Mouse (Mus musculus): ENCODE results near the gene 4430402I18Rik. TPM values are rescaled to one million over a fixed set of nuclear protein-coding genes. Genes with fewer than 3 reads are reported as not detected.

4430402I18Rik gene
- polyA plus RNA-seq, 1 experiment = 0.09 TPM

GRCm38 (mm10) chr19:28903536-28904119, 64.0 kb downstream of the 4430402I18Rik start:
- Histone ChIP-seq H3K4me3 (ENCODE audit: extremely low read depth, insufficient read depth, insufficient read length) (no peak overlapping the region), H3K36me3 (ENCODE audit: control insufficient read depth, insufficient read depth, low read length) (no peaks in the 10 kb centered on the region), H3K27ac (ENCODE audit: insufficient read depth, low read length) (no peak overlapping the region), H3K27me3 (ENCODE audit: control insufficient read depth, insufficient read depth, low read length) (no peaks in the 10 kb centered on the region), H3K4me1 (ENCODE audit: control insufficient read depth, insufficient read depth, insufficient read length) (no peaks in the 10 kb centered on the region)
- TF ChIP-seq POLR2A (IDR thresholded peaks at IDR 0.05; ENCODE audit: low read depth, low read length) (no peak), CTCF (IDR thresholded peaks at IDR 0.05; ENCODE audit: extremely low read depth, insufficient read depth, insufficient read length, insufficient replicate concordance) (no peak)
- 87% methylated on average over 8 of the region's 8 CpGs for WGBS
- DNase-seq (ENCODE audit: low read depth in 1 of 2, low spot score in 2 of 2) = no peak

GRCm38 (mm10) chr19:28902806-28903205, 64.8 kb downstream of the 4430402I18Rik start:
- Histone ChIP-seq H3K4me1 (ENCODE audit: control insufficient read depth, insufficient read depth, insufficient read length) (no peaks in the 10 kb centered on the region), H3K27ac (ENCODE audit: insufficient read depth, low read length) (no peak overlapping the region), H3K27me3 (ENCODE audit: control insufficient read depth, insufficient read depth, low read length) (no peaks in the 10 kb centered on the region), H3K36me3 (ENCODE audit: control insufficient read depth, insufficient read depth, low read length) (no peaks in the 10 kb centered on the region), H3K4me3 (ENCODE audit: extremely low read depth, insufficient read depth, insufficient read length) (no peak overlapping the region)
- no peak for DNase-seq (ENCODE audit: low read depth in 1 of 2, low spot score in 2 of 2)
- WGBS = 94% methylated on average over 4 of the region's 4 CpGs
- TF ChIP-seq POLR2A (IDR thresholded peaks at IDR 0.05; ENCODE audit: low read depth, low read length) (no peak), CTCF (IDR thresholded peaks at IDR 0.05; ENCODE audit: extremely low read depth, insufficient read depth, insufficient read length, insufficient replicate concordance) (no peak)

DNA sequence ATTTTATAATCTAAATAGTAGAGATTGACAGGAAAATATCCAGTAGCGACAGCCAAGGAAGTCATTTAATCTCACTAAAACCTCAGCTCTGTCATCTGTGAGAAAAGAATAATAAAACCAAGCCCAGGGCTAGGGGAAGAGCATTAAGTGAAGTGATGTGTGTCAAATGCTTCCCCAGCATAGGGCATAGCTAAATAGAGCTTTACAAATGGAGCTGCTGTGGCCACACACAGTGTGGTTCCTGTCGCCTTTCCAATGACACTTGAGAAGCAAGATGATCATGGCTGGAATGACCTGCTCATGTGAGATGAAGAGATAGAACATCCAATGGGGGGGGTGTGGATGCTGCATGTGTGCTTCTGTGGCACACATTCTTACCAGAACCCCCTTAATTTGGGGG, 65.5 kb downstream of the 4430402I18Rik start:
- H3K27me3 ChIP-seq (ENCODE audit: control insufficient read depth, insufficient read depth, low read length) = no peaks in the 10 kb centered on the region
- no peaks in the 10 kb centered on the region for H3K36me3 ChIP-seq (ENCODE audit: control insufficient read depth, insufficient read depth, low read length)
- 85% methylated on average over 2 of the region's 2 CpGs for WGBS
- H3K27ac ChIP-seq (ENCODE audit: insufficient read depth, low read length) = no peak overlapping the region
- H3K4me3 ChIP-seq (ENCODE audit: extremely low read depth, insufficient read depth, insufficient read length) = no peak overlapping the region
- no peaks in the 10 kb centered on the region for H3K4me1 ChIP-seq (ENCODE audit: control insufficient read depth, insufficient read depth, insufficient read length)
- no peak for DNase-seq (ENCODE audit: low read depth in 1 of 2, low spot score in 2 of 2)
- TF ChIP-seq CTCF (IDR thresholded peaks at IDR 0.05; ENCODE audit: extremely low read depth, insufficient read depth, insufficient read length, insufficient replicate concordance) = no peak
- no peak for TF ChIP-seq POLR2A (IDR thresholded peaks at IDR 0.05; ENCODE audit: low read depth, low read length)

DNA sequence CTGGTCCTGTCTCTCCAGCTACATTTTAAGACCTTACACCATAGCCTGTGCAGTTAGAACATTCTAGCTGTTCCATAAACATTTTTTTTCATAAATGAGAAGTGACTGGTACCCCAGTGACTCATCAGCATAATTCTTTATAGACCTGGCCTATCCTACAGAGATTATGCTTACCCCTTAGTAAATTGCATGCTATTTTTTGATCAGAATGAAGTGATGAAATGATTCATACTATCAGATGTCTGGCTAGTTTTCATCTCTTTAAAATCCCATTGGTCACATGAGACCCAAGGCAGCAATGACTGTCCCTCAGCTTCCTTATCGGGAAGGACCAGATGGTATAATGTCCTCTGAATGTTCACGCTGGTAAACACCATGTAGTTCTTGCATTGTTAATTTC, 66.8 kb downstream of the 4430402I18Rik start:
- DNase-seq (ENCODE audit: low read depth in 1 of 2, low spot score in 2 of 2) = no peak
- Histone ChIP-seq H3K27me3 (ENCODE audit: control insufficient read depth, insufficient read depth, low read length) (no peaks in the 10 kb centered on the region), H3K27ac (ENCODE audit: insufficient read depth, low read length) (no peak overlapping the region), H3K36me3 (ENCODE audit: control insufficient read depth, insufficient read depth, low read length) (no peaks in the 10 kb centered on the region), H3K4me3 (ENCODE audit: extremely low read depth, insufficient read depth, insufficient read length) (no peak overlapping the region), H3K4me1 (ENCODE audit: control insufficient read depth, insufficient read depth, insufficient read length) (no peaks in the 10 kb centered on the region)
- 91% methylated on average over 2 of the region's 2 CpGs for WGBS
- TF ChIP-seq POLR2A (IDR thresholded peaks at IDR 0.05; ENCODE audit: low read depth, low read length) (no peak), CTCF (IDR thresholded peaks at IDR 0.05; ENCODE audit: extremely low read depth, insufficient read depth, insufficient read length, insufficient replicate concordance) (no peak)

DNA sequence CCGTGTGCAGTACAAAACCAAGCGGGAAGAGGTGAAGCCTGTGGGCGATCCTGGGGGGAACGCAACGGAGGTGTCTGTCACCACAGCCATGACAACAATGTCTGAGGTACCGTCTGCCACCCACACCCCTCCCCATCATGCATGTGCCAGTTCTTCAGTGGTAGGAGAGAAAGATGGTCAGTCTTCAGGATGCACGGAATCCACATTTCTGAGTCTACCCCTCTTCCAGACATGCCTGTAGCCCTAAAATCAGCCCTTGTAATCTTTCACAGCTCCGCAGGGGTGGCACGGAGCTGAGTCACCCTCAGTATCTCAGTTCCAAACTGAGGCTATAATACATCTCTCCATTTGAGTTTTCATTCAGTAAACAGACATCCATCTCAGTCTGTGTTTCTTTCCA, 70.1 kb downstream of the 4430402I18Rik start:
- H3K27me3 ChIP-seq (ENCODE audit: control insufficient read depth, insufficient read depth, low read length) = no peaks in the 10 kb centered on the region
- DNase-seq (ENCODE audit: low read depth in 1 of 2, low spot score in 2 of 2) = no peak
- no peak overlapping the region for H3K27ac ChIP-seq (ENCODE audit: insufficient read depth, low read length)
- H3K4me3 ChIP-seq (ENCODE audit: extremely low read depth, insufficient read depth, insufficient read length) = no peak overlapping the region
- no peaks in the 10 kb centered on the region for H3K4me1 ChIP-seq (ENCODE audit: control insufficient read depth, insufficient read depth, insufficient read length)
- no peak for TF ChIP-seq CTCF (IDR thresholded peaks at IDR 0.05; ENCODE audit: extremely low read depth, insufficient read depth, insufficient read length, insufficient replicate concordance)
- no peak for TF ChIP-seq POLR2A (IDR thresholded peaks at IDR 0.05; ENCODE audit: low read depth, low read length)
- no peaks in the 10 kb centered on the region for H3K36me3 ChIP-seq (ENCODE audit: control insufficient read depth, insufficient read depth, low read length)
- 86% methylated on average over 9 of the region's 9 CpGs for WGBS

DNA sequence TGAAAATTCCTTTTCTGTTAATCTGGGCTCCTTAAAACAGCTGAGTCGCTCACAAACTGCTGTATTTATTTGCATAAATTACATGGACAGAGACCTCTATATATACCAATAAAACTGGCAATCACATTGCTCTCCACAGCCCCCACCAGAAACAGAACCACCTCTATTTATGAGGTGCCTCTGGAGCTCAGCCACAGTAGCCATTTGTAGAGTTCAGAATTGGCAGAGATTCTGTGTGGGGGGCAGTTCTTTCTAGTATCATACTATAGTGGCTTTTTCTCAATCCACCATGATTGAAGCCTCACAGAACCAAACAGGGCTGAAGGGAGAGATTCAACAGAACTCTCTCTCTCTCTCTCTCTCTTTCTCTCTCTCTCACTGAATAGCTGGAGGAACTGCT, 71.0 kb downstream of the 4430402I18Rik start:
- TF ChIP-seq POLR2A (IDR thresholded peaks at IDR 0.05; ENCODE audit: low read depth, low read length) = no peak
- no peak for TF ChIP-seq CTCF (IDR thresholded peaks at IDR 0.05; ENCODE audit: extremely low read depth, insufficient read depth, insufficient read length, insufficient replicate concordance)
- Histone ChIP-seq H3K4me1 (ENCODE audit: control insufficient read depth, insufficient read depth, insufficient read length) (no peaks in the 10 kb centered on the region), H3K27ac (ENCODE audit: insufficient read depth, low read length) (no peak overlapping the region), H3K36me3 (ENCODE audit: control insufficient read depth, insufficient read depth, low read length) (no peaks in the 10 kb centered on the region), H3K27me3 (ENCODE audit: control insufficient read depth, insufficient read depth, low read length) (no peaks in the 10 kb centered on the region), H3K4me3 (ENCODE audit: extremely low read depth, insufficient read depth, insufficient read length) (no peak overlapping the region)
- WGBS = 86% methylated on average over 1 of the region's 1 CpGs
- DNase-seq (ENCODE audit: low read depth in 1 of 2, low spot score in 2 of 2) = no peak

GRCm38 (mm10) chr19:28891864-28892263, 75.7 kb downstream of the 4430402I18Rik start:
- WGBS = 94% methylated on average over 1 of the region's 1 CpGs
- Histone ChIP-seq H3K27ac (ENCODE audit: insufficient read depth, low read length) (no peak overlapping the region), H3K4me3 (ENCODE audit: extremely low read depth, insufficient read depth, insufficient read length) (no peak overlapping the region), H3K4me1 (ENCODE audit: control insufficient read depth, insufficient read depth, insufficient read length) (no peaks in the 10 kb centered on the region), H3K36me3 (ENCODE audit: control insufficient read depth, insufficient read depth, low read length) (no peaks in the 10 kb centered on the region), H3K27me3 (ENCODE audit: control insufficient read depth, insufficient read depth, low read length) (no peaks in the 10 kb centered on the region)
- no peak for DNase-seq (ENCODE audit: low read depth in 1 of 2, low spot score in 2 of 2)
- TF ChIP-seq CTCF (IDR thresholded peaks at IDR 0.05; ENCODE audit: extremely low read depth, insufficient read depth, insufficient read length, insufficient replicate concordance) (no peak), POLR2A (IDR thresholded peaks at IDR 0.05; ENCODE audit: low read depth, low read length) (no peak)
